Mouse (Mus musculus) frontal cortex, adult 2 months (tissue): ENCODE data around the gene Lfng. TPM values are rescaled to one million over a fixed set of nuclear protein-coding genes. Genes with fewer than 3 reads are reported as not detected.

Experiments
- DNase-seq, 2 experiments: peaks; one replicate each; pipeline ENCODE4 v3.0.0; 2022; ENCODE audit warnings: low spot score in 1 of 2; ENCODE audit errors: extremely low spot score in 1 of 2
- polyA plus RNA-seq: library from polyadenylated mRNA; depleted of rRNA; stranded (reverse); fragments of >200 nt; gene quantifications from 2 replicates; pipeline ENCODE4 v1.2.3, GENCODE M21; 2012; rRNA removed

The Lfng gene
- polyA plus RNA-seq, 1 experiment = 36.2 TPM

DNA sequence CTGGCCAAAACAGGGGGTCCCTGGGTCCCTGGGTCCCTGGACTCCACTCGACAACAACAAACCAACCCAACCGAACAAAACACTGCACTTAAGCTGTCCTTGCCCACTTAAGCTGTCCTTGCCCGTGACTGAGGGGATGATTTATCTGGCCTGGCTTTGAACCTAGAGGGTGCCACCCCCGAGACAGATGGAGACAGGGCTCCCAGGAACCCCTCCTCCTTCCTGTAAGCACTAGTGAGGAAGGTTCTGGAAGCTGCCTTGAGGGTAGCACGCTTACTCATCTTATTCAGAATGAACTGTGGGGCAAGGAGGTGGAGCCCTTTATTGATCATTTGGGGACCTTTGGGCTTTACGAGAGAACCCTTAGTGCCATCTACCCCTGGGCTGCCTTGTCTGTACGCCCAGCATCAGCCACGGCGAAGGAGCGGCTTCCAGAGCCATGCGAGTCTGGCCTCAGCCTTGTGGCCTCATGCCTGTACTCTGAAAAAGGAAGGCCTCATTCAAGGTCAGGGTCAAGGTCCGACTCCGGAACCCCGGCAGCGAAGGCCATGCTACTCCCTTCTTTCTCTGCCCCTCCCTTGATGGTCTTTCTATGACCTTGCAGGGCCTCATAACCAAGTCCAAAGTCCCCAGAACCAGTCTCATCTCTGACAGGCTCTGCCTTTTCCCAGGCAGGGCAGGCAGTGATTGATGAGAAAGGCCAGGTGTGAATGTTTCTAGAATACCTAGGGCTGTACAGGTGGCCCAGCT is 47.2 kb downstream of the Lfng start:
- DNase-seq = no peak

DNA sequence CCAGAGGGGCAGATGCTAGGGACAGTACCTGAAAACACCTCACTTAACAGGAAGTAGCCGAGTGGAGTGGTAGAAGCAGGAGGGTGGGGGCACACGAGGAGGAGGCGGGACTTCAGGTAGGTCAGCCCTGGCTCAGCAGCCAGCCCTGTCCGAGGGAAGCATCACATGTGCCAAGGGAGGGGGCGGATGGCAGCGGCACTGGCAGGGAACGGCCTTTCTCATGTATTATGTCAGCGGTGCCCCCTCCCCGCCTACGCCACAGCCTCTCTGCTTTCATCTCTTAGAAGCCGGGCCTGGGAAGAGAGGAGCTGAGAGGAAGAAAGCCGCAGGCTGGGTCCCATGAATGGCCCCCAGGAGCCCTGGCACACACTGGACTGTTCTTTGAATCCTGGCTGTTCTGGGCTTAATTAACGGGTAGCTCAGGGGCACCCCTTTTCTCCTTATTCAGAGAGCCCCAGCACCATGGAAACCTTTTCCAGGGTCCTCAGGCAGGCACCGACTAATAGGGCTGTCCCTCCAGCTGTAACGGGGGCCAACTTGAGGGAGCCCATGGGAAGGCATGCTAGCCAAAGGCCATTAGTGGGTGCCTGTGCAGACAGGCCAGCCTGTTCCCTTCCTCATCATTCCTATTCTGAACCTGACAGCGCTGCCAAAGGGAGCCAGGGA is 52.6 kb downstream of the Lfng start:
- peak; percentile 80 to 85 for DNase-seq

DNA sequence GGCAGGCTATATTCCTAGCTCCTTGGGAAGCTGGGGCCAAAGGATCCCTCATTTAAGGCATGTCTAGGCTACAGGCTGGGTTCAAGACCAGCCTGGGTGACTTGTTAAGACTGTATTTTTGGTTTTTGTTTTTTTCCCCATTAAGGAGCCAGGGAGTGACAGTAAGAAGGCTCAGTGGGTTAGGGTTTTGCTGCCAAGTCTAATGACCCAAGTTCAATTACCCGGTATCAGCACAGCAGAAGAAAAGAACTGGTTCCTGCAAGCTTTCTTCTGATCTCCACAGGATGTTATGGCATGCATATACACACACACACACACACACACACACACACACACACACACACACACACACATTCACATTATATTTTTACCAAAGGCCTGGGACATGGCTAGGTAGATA is 53.3 kb downstream of the Lfng start:
- no peak for DNase-seq

DNA sequence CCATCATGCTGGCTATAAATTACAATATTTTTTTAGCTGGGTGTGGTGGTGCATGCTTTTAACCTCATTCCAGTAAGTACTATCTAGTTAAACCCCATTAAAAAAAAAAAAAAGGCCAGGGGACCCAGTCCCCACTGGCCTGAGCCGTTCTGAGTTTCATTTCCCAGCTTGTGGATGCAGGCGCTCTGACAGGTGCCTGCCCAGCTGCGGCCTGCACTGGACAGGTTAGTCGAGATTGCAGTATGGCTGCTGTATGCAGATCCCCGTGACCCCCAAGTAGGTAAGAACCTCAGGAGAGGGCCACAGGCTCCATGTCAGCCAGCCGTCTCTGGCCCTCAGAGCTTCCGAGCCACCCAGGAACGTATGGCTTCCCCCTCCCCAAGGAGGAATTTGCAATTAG is 54.3 kb downstream of the Lfng start:
- DNase-seq = no peak

DNA sequence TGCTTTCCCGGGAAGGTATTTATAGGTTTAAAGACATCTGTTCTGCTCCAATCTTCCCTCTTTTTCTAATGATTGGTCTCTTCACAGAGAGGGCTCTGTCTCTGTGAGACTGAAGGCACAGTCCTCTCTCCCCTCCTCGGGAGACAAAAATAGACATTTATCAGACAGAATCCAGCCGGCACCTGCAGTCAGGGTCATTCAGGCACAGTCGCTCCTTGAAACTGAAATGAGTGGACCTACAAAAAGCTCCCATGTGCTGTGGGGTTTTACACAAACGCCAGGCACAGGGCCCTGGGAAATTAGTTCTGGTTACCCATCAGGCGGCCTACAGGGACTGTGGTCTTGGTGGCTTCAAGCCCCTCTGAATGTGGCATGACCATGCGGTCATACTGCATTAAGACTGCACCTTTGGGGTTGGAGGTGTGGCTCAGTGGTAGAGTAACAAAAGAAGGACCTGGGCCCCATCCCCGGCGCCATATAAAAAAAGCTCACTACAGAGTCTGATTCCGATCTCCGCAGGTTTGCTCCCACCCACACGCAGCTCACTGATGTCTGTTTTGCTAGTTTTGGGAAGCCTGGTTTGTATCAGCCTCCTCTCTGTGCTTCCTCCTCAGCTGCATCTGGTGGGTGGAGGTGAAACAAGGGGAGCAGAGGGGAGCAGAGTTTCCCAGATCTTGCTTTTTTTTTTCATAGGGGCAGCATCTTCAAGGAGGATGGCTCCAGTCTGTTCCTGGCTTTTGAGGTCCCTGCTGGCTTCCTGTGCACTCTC is 54.9 kb downstream of the Lfng start:
- peak; percentile 49 to 77 for DNase-seq

DNA sequence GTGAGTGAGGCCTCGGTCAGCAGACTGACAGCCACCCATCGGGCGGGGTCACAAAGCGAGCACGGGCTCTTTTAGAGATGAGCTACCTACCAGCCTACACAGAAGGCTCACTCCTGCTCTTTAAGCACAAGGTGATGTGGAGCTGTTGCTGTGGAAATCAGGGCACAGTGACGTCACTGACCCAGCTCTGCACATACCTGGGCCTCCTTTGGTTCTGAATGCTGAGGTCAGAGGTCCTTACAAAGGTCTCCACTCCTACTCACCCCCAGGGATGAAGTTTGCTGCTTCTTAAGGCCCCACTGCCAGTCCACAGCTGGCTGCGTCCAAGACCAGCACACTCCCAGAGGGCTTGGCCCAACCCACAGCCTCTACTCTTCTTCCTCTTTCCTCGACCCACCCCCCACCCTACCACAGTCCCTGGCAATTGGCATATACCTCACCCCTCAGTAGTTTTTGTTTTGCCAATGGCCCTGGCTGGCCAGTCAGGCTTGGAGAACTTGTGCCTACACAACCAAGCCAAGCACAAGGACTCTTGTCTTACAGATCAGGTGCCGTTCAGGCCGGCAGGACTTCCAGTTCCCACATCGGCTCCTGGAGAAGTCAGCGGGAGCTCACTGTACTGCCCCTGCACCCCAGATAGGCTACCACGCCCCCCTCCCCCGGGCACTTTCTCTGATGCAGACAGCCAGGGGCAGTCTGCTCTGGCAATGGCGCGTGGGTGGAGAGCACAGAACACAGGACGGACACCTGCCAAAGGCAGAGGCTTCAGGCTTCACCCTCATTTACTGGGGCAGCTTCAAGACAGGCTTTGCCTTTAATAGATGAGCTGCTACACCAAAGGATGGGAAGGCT is 55.8 kb downstream of the Lfng start:
- DNase-seq = no peak

DNA sequence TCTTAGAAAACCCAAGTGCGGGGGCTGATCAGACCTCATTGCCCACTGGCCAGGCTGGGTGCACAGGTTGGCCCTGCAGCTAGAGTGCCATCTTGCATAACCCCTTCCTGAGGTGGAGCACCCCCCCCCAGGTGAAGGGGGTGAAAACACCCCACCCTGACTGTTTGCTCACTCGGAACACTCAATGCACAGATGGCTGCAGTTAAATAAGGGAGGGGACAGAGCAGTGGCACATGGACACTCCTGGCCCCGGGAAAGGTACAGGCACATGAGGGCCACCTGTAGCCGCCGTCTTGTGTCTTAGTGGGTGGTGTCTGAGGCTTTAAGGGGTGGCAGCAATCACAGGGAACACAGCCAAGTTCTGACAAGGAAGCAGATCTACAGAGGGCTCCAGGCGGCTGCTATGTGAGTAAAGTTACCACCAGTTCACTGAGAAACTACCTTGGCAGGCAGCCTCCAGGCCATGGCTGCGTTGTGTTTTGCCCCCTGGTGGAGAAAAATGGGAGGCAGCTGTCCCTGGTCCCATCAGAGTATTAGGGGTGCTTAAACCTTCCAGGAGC is 56.6 kb downstream of the Lfng start:
- DNase-seq = peak; percentile 32 to 72

Other genes starting within 250 kb of the Lfng start
- 10.3 and 11.1 TPM in 2 replicates for gene Snx8, start 218.1 kb upstream of the Lfng start, polyA plus RNA-seq
- 75.0 and 75.3 TPM in 2 replicates for gene Eif3b, start 188.0 kb upstream of the Lfng start, polyA plus RNA-seq
- gene Gm4869, start 161.7 kb upstream of the Lfng start, polyA plus RNA-seq = 0.06 and 0.15 TPM in 2 replicates
- 18.8 and 22.0 TPM in 2 replicates for gene Chst12, start 101.8 kb upstream of the Lfng start, polyA plus RNA-seq
- gene Grifin, start 42.2 kb upstream of the Lfng start, polyA plus RNA-seq = 0.21 and 0.34 TPM in 2 replicates
- 137 and 141 TPM in 2 replicates for gene Ttyh3, start 41.7 kb downstream of the Lfng start, polyA plus RNA-seq
- gene Iqce, start 95.1 kb downstream of the Lfng start, polyA plus RNA-seq = 47.7 and 60.0 TPM in 2 replicates
- 23.2 and 23.5 TPM in 2 replicates for gene Brat1, start 97.7 kb downstream of the Lfng start, polyA plus RNA-seq
- gene Amz1, start 116.8 kb downstream of the Lfng start, polyA plus RNA-seq = 15.3 and 17.0 TPM in 2 replicates
- gene Gna12, start 223.1 kb downstream of the Lfng start, polyA plus RNA-seq = 78.0 TPM in 2 replicates